Mouse (Mus musculus) B cell, adult 2 months (primary cell): ENCODE measurements at regions not wholly inside any gene's neighbourhood (a gene's known extent, or its start where the extent isn't known, plus 50 kb on each side); places are given as distances from the start of the nearest gene placed in this dataset.
"Not testable (repeated sequence)": the region's sequence is repeated elsewhere in the genome, so short reads cannot be mapped to it uniquely, and the experiment has no call there.

ENCODE experiments used
- DNase-seq, 2 experiments: peaks; one replicate each; pipeline ENCODE4 v3.0.0; 2022

DNA sequence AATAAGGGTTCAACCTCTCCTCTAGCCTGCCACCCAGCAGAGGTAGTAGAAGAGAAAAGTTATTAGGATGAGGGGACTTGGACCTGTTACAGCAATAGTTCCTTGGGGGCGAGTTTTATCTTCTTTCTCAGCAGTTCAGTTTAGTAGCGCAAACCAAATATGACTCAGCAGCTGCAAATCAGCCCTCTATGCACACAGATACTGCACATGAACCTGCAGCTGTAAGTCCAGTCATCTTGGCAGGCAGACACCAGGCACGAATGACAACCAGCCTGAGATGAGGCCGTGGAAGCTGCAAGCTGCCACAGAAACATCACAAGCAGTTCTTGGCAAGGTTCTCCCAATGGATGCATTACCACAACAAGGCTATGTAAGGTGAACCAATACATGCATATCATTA, 327.0 kb upstream of the Akr1e1 start:
- DNase-seq, result no peak

GRCm38 (mm10) chr13:4939849-4940248, 330.9 kb upstream of the Akr1e1 start:
- no peak for DNase-seq

DNA sequence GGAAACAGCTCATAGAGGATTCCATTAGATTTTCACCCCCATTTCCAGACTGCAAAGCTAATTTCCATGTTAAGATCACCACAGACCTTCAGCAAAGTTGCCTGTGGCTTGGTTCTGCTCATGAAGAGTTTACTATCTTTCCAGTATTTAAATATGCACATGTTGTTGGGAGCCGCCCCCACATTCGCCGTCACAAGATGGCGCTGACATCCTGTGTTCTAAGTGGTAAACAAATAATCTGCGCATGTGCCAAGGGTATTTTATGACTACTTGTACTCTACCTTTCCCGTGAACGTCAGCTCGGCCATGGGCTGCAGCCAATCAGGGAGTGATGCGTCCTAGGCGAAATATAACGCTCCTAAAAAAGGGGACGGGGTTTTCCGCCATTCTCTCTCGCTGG, 333.5 kb upstream of the Akr1e1 start:
- peak; percentile 9 to 14 for DNase-seq

GRCm38 (mm10) chr13:4943046-4943445, 334.1 kb upstream of the Akr1e1 start:
- DNase-seq, result no peak

DNA sequence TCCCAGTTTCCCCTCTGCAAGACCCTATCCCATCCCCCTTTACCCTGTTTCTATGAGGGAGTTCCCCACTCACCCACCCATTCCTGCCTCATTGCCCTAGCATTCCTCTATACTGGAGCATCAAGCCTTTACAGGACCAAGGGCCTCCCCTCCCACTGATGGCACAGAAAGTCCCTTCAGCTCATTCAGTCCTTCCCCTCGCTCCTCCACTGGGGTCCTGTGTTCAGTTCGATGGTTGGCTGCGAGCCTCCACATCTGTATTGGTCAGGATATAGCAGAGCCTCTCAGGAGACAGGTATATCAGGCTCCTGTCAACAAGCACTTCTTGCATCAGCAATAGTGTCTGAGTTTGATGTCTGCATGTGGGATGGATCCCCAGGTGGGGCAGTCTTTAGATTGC, 346.4 kb upstream of the Akr1e1 start:
- no peak for DNase-seq

DNA sequence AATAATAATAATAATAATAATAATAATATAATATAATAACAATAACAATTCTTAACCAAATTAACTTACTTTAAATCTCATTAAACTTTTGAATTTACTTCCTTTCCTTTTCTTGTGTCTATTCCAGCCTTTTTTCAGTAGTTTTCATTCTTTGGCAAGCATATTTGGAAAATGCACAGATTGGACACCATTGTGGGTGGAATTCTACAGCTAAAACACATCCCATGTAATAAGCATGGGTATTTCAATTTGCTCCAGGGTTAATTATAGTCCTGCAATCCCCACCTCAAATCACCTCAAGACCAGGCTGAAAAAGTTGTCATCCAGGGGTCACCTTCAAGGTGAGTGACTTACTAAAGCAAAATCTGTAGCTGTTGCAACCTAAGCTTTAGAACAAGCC, 355.9 kb upstream of the Akr1e1 start:
- DNase-seq, result no peak

GRCm38 (mm10) chr13:4970081-4970892, 361.3 kb upstream of the Akr1e1 start:
- DNase-seq, result no peak

DNA sequence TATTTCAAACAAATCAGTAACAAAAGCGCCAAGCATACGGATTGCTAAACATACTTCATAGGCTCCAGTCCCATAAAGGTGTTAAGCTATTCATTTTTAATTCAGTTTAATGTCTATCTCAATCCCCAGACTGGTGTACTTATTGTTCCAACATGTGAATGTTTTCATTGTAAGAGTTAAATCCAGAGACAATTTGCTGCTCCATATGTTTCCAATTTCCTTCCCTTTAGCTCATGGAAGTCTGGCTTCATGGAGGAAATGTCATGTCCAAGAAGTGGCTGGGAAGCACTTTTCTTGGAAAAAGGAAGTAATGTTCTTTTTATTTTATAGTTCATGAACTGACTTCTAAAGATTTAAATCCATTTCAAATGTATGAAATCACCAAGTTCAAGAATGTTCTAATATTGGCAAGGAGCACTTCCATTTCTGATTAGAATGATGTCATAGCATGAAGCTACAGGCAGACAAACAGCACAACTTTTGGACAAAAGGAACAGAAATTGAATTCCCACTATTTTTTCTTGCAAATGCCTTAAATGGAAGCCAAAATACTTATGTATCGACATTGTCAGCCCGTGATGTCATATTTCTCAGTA, 362.6 kb upstream of the Akr1e1 start:
- no peak for DNase-seq

DNA sequence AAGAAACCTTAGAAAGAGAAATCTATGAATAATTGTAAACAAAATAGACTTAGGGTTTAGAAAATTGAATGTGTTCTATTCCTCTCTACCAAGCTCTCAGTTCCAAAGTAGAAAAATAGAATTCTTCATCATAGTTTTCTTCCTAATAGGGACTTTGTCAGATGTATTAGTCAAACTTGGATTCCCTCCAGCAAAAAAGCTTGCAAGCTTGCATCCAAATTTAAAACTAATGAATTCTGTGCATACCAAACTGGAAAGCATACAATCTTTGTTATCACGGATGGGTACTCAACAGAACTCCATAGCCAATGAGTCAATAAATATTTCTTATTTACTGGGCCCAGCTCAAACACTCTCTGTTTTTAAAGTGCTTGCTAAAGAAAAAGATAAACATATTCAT, 383.9 kb upstream of the Akr1e1 start:
- DNase-seq, result no peak

- DNase-seq, result no peak
Observed at GRCm38 (mm10) chr13:5008296-5008695, 399.3 kb upstream of the Akr1e1 start.

DNA sequence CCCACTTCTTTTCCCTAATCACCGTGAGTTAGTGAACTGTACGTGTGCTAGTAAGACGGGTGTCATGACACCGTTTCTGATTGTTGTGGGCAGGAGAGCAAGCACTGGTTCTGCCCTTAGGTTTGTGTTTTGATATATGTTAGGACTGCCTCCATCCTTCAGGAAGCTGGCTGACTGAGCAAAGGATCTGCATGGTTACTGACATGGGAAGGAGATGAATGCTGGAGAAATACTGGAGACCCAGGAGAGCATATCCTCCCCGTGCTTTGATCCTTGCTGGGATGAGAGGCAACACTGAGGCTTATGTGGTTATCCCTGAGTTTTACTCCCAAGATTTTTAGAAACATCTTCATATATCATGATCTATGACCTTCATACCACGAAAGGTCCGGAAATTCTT, 413.5 kb upstream of the Akr1e1 start:
- no peak for DNase-seq

DNA sequence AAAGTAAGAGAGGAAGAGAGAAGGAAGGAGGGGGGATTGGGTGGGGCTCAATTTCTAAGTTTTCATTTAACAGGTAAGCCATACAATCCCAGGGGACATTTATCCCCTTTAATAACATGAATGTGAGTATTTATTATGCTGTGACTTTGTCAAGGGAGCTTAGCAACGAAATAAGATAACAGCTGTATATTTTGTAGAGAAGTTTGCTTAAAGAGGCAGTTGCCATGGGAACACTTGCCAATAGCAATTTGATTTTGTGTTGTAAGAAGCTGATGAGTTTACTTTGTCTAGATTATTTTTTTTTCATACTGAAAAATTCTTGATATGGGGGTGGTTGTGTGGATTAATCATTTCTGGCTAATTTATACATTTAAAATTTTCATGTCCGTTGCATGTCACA, 450.9 kb upstream of the Akr1e1 start:
- no peak for DNase-seq

GRCm38 (mm10) chr13:5060462-5060861, 451.5 kb upstream of the Akr1e1 start:
- no peak for DNase-seq

- no peak for DNase-seq
Observed at GRCm38 (mm10) chr13:5107454-5107853, 498.5 kb upstream of the Akr1e1 start.

DNA sequence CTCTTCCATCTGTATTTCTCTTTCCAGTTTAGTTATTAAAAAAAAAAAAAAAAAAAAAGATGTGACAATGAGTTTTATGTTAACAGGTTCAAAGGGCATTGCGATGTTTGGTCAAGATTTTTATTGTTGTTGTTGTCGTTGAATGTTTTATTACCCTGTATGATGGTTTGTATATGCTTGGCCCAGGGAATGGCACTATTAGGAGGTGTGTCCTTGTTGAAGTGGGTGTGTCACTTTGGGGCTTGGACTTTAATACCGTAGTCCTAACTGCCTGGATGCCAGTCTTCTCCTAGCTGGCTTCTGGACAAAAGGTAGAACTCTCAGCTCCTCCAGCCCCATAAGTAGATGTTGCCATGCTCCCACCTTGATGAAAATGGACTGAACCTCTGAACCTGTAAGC, 545.9 kb upstream of the Akr1e1 start:
- DNase-seq, result no peak

DNA sequence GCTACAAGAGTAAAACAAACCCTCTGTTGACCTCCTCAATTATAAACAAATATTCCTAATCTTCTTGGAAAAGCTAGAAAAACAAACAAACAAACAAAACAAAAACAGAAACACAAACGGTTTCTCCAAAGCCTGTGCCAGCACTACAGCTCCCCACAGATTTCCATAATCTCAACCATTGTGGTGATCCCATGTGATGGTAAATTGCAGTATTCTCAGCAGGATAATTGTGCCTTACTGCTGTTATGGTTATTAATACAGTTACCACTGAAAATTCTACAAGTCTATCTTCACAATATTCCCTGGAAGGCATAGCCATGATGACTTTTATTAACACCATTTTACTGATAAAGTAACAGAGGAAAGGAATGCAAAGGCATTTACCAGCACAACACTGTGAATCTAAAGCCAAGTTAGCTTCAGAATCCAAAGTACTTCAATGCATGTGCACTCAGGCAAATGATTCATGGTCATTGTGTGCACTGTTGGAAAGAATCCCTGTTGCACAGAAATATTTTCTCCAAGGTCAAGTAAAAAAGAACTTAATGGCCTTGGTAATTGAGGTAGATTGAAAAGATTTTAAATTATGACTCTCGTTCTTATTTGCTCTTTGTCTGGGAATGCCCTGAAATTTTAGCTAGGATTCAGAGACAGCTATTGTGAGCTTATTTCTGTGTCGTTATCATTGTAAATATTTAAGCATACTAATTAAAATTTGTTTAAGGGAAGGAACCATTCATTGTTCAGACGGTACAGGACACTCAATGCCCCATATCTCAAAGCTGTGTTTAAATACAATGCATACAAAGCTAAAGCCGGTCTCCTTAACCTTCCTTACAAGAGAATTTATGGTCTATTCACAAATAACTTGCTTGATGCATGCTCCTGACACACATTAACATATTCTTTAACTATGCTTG, 551.1 kb upstream of the Akr1e1 start:
- DNase-seq, result no peak

DNA sequence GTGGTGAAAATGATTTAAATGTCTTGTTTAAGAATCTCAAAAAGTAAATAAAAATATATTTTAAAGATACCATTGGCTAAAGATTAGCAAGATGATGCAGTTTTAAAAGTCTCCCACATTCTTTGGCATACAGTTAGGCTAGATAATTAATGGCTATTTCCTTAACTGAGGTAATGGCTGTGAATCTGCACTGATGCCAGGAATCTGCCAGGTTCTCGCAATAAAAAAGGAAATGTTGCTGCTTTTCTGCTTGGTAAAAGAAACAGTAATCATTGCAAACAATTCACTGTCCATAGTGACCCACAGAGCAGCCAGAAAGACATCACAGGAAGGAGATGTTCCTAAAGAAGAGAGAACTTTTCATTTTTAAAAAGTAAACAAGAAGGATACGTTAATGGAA, 557.7 kb upstream of the Akr1e1 start:
- DNase-seq, result no peak

- no peak for DNase-seq
Observed at GRCm38 (mm10) chr13:5178996-5179395, 570.0 kb upstream of the Akr1e1 start.

DNA sequence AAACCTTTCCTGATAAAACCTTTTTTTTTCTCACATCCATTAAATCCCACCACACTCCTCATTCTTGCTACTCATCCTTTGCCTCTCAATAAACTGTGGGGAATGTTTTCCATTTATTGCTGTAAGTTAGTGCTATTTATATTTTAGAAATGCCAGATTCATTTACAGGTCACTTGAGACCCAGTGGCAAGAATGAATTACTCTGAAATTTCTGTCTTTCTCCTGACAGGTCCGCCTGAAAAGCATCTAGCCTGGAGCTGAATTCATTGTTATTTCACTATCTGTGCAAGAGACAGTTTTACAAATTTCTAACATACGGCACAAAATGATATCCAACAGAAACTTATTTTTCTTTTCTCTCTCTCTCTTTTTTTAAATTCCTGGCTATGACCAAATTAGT, 570.6 kb upstream of the Akr1e1 start:
- DNase-seq, result no peak

DNA sequence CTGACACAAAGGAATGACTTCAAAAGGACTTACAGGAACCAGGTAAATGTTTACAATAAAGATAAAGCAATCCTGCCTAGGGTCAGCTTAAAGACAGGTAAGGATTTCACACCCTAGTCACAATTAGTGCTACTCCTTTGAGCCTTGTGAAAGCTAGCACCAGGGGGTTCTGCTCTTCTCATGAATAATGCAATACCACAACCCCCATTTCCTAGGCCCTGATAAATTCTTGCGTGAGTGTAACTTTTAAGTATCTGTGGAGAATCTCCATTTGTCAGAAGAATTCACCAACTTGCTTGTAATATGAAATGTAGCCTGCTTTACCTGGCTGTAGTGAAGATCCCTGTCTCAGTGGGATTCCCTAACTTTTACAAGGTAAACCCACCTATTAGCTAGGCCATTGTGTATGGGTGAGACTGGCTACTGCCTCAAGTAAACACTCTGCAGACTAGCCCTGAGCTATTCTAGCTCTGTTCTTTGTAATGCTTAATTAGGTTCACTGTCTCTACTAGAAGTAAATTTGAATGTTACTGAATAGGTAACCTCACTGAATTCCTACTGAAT, 576.3 kb upstream of the Akr1e1 start:
- not testable (repeated sequence) for DNase-seq

DNA sequence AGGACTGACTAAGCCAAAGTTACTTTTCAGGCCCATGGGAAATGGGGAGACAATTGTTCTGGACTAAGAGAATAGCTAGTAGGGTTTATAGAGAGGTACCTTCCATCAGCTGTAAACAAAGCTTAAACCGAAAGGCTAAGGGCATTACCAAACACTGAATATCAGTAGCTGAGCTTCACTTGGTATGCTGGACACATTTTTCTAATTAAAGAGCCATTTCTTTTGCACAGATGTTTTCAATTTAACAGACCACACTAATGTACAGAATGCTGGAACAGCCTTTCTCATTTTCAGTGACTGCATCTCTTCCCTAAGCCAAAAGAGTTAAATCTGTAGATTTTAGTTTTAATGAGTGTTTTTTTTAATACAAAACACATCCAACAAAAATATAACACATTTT, 593.8 kb upstream of the Akr1e1 start:
- DNase-seq, result no peak

DNA sequence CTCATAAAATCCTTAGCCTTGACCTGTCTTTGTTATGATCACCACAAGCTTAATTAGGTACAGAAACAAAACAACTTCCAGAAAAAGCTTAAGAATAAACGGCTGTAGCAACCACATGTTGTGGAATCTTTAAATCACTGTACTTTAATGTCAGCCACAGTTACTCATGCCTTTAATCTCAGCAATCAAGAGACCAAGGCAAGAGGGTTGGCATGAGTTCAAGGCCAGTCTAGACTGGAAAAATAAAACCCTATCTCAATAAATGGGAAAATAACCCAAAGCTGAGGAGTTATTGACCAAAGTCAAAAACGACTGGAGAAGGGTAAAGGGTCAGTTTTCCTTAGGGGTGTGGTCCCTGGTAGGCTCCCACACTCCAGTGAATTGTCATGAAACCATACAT, 595.2 kb upstream of the Akr1e1 start:
- DNase-seq, result no peak

GRCm38 (mm10) chr13:5211659-5212058, 602.7 kb upstream of the Akr1e1 start:
- DNase-seq, result no peak
